Mouse (Mus musculus): ENCODE measurements around the gene 1700016D06Rik. TPM values are rescaled to one million over a fixed set of nuclear protein-coding genes. Genes with fewer than 3 reads are reported as not detected.
"Not testable (repeated sequence)": the region's sequence is repeated elsewhere in the genome, so short reads cannot be mapped to it uniquely, and the experiment has no call there.

Gene 1700016D06Rik
- polyA plus RNA-seq, 1 experiment from 2014 or later = not detected

GRCm38 (mm10) chr8:11687251-11687650, 13.6 kb downstream of the 1700016D06Rik start:
- no peak overlapping the region for H3K4me3 ChIP-seq (replicated peaks; ENCODE audit: low read depth, low read length)
- H3K27ac ChIP-seq = no peak overlapping the region
- H3K27me3 ChIP-seq (ENCODE audit: insufficient read depth, low read length) = no peaks in the 10 kb centered on the region
- DNase-seq (ENCODE audit: low spot score) (no peak), ATAC-seq (replicated peaks; ENCODE audit: low FRiP score, low read depth) (no peak)
- H3K36me3 ChIP-seq (ENCODE audit: insufficient read depth, low read length) = no peaks in the 10 kb centered on the region
- no peaks in the 10 kb centered on the region for H3K9me3 ChIP-seq (replicated peaks; ENCODE audit: low read length)
- H3K4me1 ChIP-seq (replicated peaks; ENCODE audit: insufficient read depth, low read length) = no peaks in the 10 kb centered on the region
- no peak overlapping the region for H3K9ac ChIP-seq (ENCODE audit: low read depth, low read length)
- no peak overlapping the region for H3K4me2 ChIP-seq (ENCODE audit: low read length)
- TF ChIP-seq CTCF (IDR thresholded peaks at IDR 0.05; ENCODE audit: low read depth) = no peak
- WGBS = 95% methylated on average over 5 of the region's 5 CpGs

GRCm38 (mm10) chr8:11684558-11684957, 16.3 kb downstream of the 1700016D06Rik start:
- Histone ChIP-seq H3K9me3 (replicated peaks; ENCODE audit: low read length) (no peaks in the 10 kb centered on the region), H3K4me1 (replicated peaks; ENCODE audit: insufficient read depth, low read length) (no peaks in the 10 kb centered on the region), H3K4me3 (replicated peaks; ENCODE audit: low read depth, low read length) (no peak overlapping the region), H3K4me2 (ENCODE audit: low read length) (no peak overlapping the region), H3K36me3 (ENCODE audit: insufficient read depth, low read length) (no peaks in the 10 kb centered on the region), H3K9ac (ENCODE audit: low read depth, low read length) (no peak overlapping the region), H3K27ac (no peak overlapping the region), H3K27me3 (ENCODE audit: insufficient read depth, low read length) (no peaks in the 10 kb centered on the region)
- 80% methylated on average over 7 of the region's 7 CpGs for WGBS
- DNase-seq (ENCODE audit: low spot score) (no peak), ATAC-seq (replicated peaks; ENCODE audit: low FRiP score, low read depth) (no peak)
- TF ChIP-seq CTCF (IDR thresholded peaks at IDR 0.05; ENCODE audit: low read depth) = no peak

- Histone ChIP-seq H3K4me2 (ENCODE audit: low read length) (no peak overlapping the region), H3K9me3 (replicated peaks; ENCODE audit: low read length) (no peaks in the 10 kb centered on the region), H3K4me1 (replicated peaks; ENCODE audit: insufficient read depth, low read length) (no peaks in the 10 kb centered on the region), H3K4me3 (replicated peaks; ENCODE audit: low read depth, low read length) (no peak overlapping the region), H3K27me3 (ENCODE audit: insufficient read depth, low read length) (no peaks in the 10 kb centered on the region), H3K36me3 (ENCODE audit: insufficient read depth, low read length) (no peaks in the 10 kb centered on the region), H3K9ac (ENCODE audit: low read depth, low read length) (no peak overlapping the region), H3K27ac (no peak overlapping the region)
- WGBS = 54% methylated on average over 2 of the region's 2 CpGs
- TF ChIP-seq CTCF (IDR thresholded peaks at IDR 0.05; ENCODE audit: low read depth) = no peak
- ATAC-seq (replicated peaks; ENCODE audit: low FRiP score, low read depth) = no peak
- DNase-seq (ENCODE audit: low spot score) = no peak
These were observed 32.6 kb downstream of the 1700016D06Rik start for GRCm38 (mm10) chr8:11668308-11668707.

GRCm38 (mm10) chr8:11666023-11666716, 34.7 kb downstream of the 1700016D06Rik start:
- H3K27ac ChIP-seq; DNase-seq (ENCODE audit: low spot score); H3K9me3 ChIP-seq (replicated peaks; ENCODE audit: low read length); H3K4me2 ChIP-seq (ENCODE audit: low read length); H3K9ac ChIP-seq (ENCODE audit: low read depth, low read length); H3K4me3 ChIP-seq (replicated peaks; ENCODE audit: low read depth, low read length); ATAC-seq (replicated peaks; ENCODE audit: low FRiP score, low read depth); H3K4me1 ChIP-seq (replicated peaks; ENCODE audit: insufficient read depth, low read length); H3K36me3 ChIP-seq (ENCODE audit: insufficient read depth, low read length); H3K27me3 ChIP-seq (ENCODE audit: insufficient read depth, low read length): not testable (repeated sequence)
- 87% methylated on average over 20 of the region's 20 CpGs for WGBS

GRCm38 (mm10) chr8:11661969-11662368, 38.9 kb downstream of the 1700016D06Rik start:
- TF ChIP-seq CTCF (IDR thresholded peaks at IDR 0.05; ENCODE audit: low read depth) = no peak
- Histone ChIP-seq H3K9me3 (replicated peaks; ENCODE audit: low read length) (no peaks in the 10 kb centered on the region), H3K27me3 (ENCODE audit: insufficient read depth, low read length) (no peaks in the 10 kb centered on the region), H3K4me2 (ENCODE audit: low read length) (no peak overlapping the region), H3K4me1 (replicated peaks; ENCODE audit: insufficient read depth, low read length) (no peaks in the 10 kb centered on the region), H3K36me3 (ENCODE audit: insufficient read depth, low read length) (no peaks in the 10 kb centered on the region), H3K27ac (no peak overlapping the region), H3K9ac (ENCODE audit: low read depth, low read length) (no peak overlapping the region), H3K4me3 (replicated peaks; ENCODE audit: low read depth, low read length) (no peak overlapping the region)
- ATAC-seq (replicated peaks; ENCODE audit: low FRiP score, low read depth) (0 out of 2 replicates have a peak, but pooled peaks have one; percentile 36), DNase-seq (ENCODE audit: low spot score) (no peak)
- WGBS = 43% methylated on average over 3 of the region's 3 CpGs

- WGBS = 90% methylated on average over 5 of the region's 5 CpGs
- ATAC-seq (replicated peaks; ENCODE audit: low FRiP score, low read depth) = no peak
- H3K9me3 ChIP-seq (replicated peaks; ENCODE audit: low read length) = no peaks in the 10 kb centered on the region
- H3K4me3 ChIP-seq (replicated peaks; ENCODE audit: low read depth, low read length) = no peak overlapping the region
- H3K27me3 ChIP-seq (ENCODE audit: insufficient read depth, low read length) = no peaks in the 10 kb centered on the region
- TF ChIP-seq CTCF (IDR thresholded peaks at IDR 0.05; ENCODE audit: low read depth) = no peak
- H3K9ac ChIP-seq (ENCODE audit: low read depth, low read length) = no peak overlapping the region
- H3K4me2 ChIP-seq (ENCODE audit: low read length) = no peak overlapping the region
- DNase-seq (ENCODE audit: low spot score) = no peak
- no peak overlapping the region for H3K27ac ChIP-seq
- no peaks in the 10 kb centered on the region for H3K36me3 ChIP-seq (ENCODE audit: insufficient read depth, low read length)
- H3K4me1 ChIP-seq (replicated peaks; ENCODE audit: insufficient read depth, low read length) = no peaks in the 10 kb centered on the region
These were observed 50.8 kb downstream of the 1700016D06Rik start for GRCm38 (mm10) chr8:11650021-11650420.

GRCm38 (mm10) chr8:11643123-11643522, 57.7 kb downstream of the 1700016D06Rik start:
- H3K9me3 ChIP-seq (replicated peaks; ENCODE audit: low read length) = no peaks in the 10 kb centered on the region
- no peak overlapping the region for H3K9ac ChIP-seq (ENCODE audit: low read depth, low read length)
- H3K36me3 ChIP-seq (ENCODE audit: insufficient read depth, low read length) = no peaks in the 10 kb centered on the region
- no peak for TF ChIP-seq CTCF (IDR thresholded peaks at IDR 0.05; ENCODE audit: low read depth)
- no peak for DNase-seq (ENCODE audit: low spot score)
- H3K4me1 ChIP-seq (replicated peaks; ENCODE audit: insufficient read depth, low read length) = no peaks in the 10 kb centered on the region
- H3K27me3 ChIP-seq (ENCODE audit: insufficient read depth, low read length) = no peaks in the 10 kb centered on the region
- no peak overlapping the region for H3K4me2 ChIP-seq (ENCODE audit: low read length)
- H3K4me3 ChIP-seq (replicated peaks; ENCODE audit: low read depth, low read length) = no peak overlapping the region
- no peak overlapping the region for H3K27ac ChIP-seq
- ATAC-seq (replicated peaks; ENCODE audit: low FRiP score, low read depth) = no peak
- 63% methylated on average over 2 of the region's 2 CpGs for WGBS
